Mouse (Mus musculus): ENCODE results near the gene Nfib. TPM values are rescaled to one million over a fixed set of nuclear protein-coding genes. Genes with fewer than 3 reads are reported as not detected.

Nfib gene
- polyA plus RNA-seq, 2 experiments = 1.7 to 2.6 TPM

DNA sequence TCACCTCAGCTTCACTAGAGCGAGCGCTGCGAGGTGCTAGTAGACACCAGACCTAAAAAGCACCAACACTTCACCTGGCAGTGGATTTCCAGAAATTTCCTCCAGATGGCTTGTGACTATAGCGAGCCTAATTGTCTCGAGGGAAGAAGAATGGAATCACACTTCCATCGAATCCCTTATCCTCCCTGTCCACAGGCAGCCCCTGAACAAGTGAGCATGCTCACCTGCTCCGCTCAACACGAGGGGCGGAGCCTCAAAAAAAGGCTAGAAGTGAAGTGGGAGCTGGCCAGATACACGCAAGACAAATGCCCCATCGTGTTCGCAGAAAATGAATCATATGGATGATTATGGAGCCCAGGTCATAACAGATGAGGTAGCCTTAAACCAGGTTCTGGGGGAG is 6.9 kb downstream of the Nfib start:
- TF ChIP-seq CTCF (IDR thresholded peaks at IDR 0.05; ENCODE audit: low read depth) (no peak), EP300 (IDR thresholded peaks at IDR 0.05; ENCODE audit: low read depth) (no peak)
- Histone ChIP-seq H3K4me2 (ENCODE audit: low read depth) (no peak overlapping the region), H3K4me1 (replicated peaks; ENCODE audit: control insufficient read depth in 2 of 2, insufficient read depth in 2 of 2, low read length in 1 of 2) (no peaks in the 10 kb centered on the region), H3K9me3 (ENCODE audit: control insufficient read depth, low read length) (no peaks in the 10 kb centered on the region), H3K36me3 (replicated peaks; ENCODE audit: control insufficient read depth, insufficient read depth, low read depth) (no peaks in the 10 kb centered on the region), H3K9ac (replicated peaks) (no peak overlapping the region), H3K4me3 (ENCODE audit: insufficient read depth in 1 of 2, low read depth in 2 of 2, low read length in 2 of 2) (no peak overlapping the region), H3K27me3 (ENCODE audit: control insufficient read depth, insufficient read depth, low read length) (no peaks in the 10 kb centered on the region), H3K27ac (no peak overlapping the region)
- ATAC-seq (ENCODE audit: insufficient read depth) = no peak
- WGBS (ENCODE audit: insufficient replicate concordance) = 74% methylated on average over 12 of the region's 12 CpGs
- no peak for DNase-seq (ENCODE audit: low read depth in 3 of 3, low spot score in 3 of 3)

GRCm38 (mm10) chr4:82697151-82697550 is 8.4 kb downstream of the Nfib start:
- H3K4me2 ChIP-seq (ENCODE audit: low read depth) = no peak overlapping the region
- no peaks in the 10 kb centered on the region for H3K36me3 ChIP-seq (replicated peaks; ENCODE audit: control insufficient read depth, insufficient read depth, low read depth)
- no peak for TF ChIP-seq CTCF (IDR thresholded peaks at IDR 0.05; ENCODE audit: low read depth)
- DNase-seq (ENCODE audit: low read depth in 3 of 3, low spot score in 3 of 3) (no peak), ATAC-seq (ENCODE audit: insufficient read depth) (no peak)
- H3K4me1 ChIP-seq (replicated peaks; ENCODE audit: control insufficient read depth in 2 of 2, insufficient read depth in 2 of 2, low read length in 1 of 2) = no peaks in the 10 kb centered on the region
- H3K27ac ChIP-seq = no peak overlapping the region
- no peak overlapping the region for H3K4me3 ChIP-seq (ENCODE audit: insufficient read depth in 1 of 2, low read depth in 2 of 2, low read length in 2 of 2)
- 65% methylated on average over 6 of the region's 6 CpGs for WGBS (ENCODE audit: insufficient replicate concordance)
- H3K27me3 ChIP-seq (ENCODE audit: control insufficient read depth, insufficient read depth, low read length) = no peaks in the 10 kb centered on the region
- H3K9ac ChIP-seq (replicated peaks) = no peak overlapping the region
- H3K9me3 ChIP-seq (ENCODE audit: control insufficient read depth, low read length) = no peaks in the 10 kb centered on the region

GRCm38 (mm10) chr4:82695760-82696501 is 9.6 kb downstream of the Nfib start:
- H3K4me1 ChIP-seq (replicated peaks; ENCODE audit: control insufficient read depth in 2 of 2, insufficient read depth in 2 of 2, low read length in 1 of 2) = no peaks in the 10 kb centered on the region
- ATAC-seq (ENCODE audit: insufficient read depth) = no peak
- TF ChIP-seq CTCF (IDR thresholded peaks at IDR 0.05; ENCODE audit: low read depth) (no peak), EP300 (IDR thresholded peaks at IDR 0.05; ENCODE audit: low read depth) (no peak)
- no peak overlapping the region for H3K27ac ChIP-seq
- DNase-seq (ENCODE audit: low read depth in 3 of 3, low spot score in 3 of 3) = no peak
- no peak overlapping the region for H3K4me2 ChIP-seq (ENCODE audit: low read depth)
- H3K4me3 ChIP-seq (ENCODE audit: insufficient read depth in 1 of 2, low read depth in 2 of 2, low read length in 2 of 2) = no peak overlapping the region
- H3K9me3 ChIP-seq (ENCODE audit: control insufficient read depth, low read length) = no peaks in the 10 kb centered on the region
- WGBS (ENCODE audit: insufficient replicate concordance) = 40% methylated on average over 5 of the region's 5 CpGs
- H3K27me3 ChIP-seq (ENCODE audit: control insufficient read depth, insufficient read depth, low read length) = no peaks in the 10 kb centered on the region
- H3K36me3 ChIP-seq (replicated peaks; ENCODE audit: control insufficient read depth, insufficient read depth, low read depth) = no peaks in the 10 kb centered on the region
- H3K9ac ChIP-seq (replicated peaks) = no peak overlapping the region

- H3K27me3 ChIP-seq (ENCODE audit: control insufficient read depth, insufficient read depth, low read length) = no peaks in the 10 kb centered on the region
- no peaks in the 10 kb centered on the region for H3K4me1 ChIP-seq (replicated peaks; ENCODE audit: control insufficient read depth in 2 of 2, insufficient read depth in 2 of 2, low read length in 1 of 2)
- H3K4me2 ChIP-seq (ENCODE audit: low read depth) = no peak overlapping the region
- no peak overlapping the region for H3K27ac ChIP-seq
- no peak overlapping the region for H3K4me3 ChIP-seq (ENCODE audit: insufficient read depth in 1 of 2, low read depth in 2 of 2, low read length in 2 of 2)
- no peak for ATAC-seq (ENCODE audit: insufficient read depth)
- no peaks in the 10 kb centered on the region for H3K9me3 ChIP-seq (ENCODE audit: control insufficient read depth, low read length)
- H3K36me3 ChIP-seq (replicated peaks; ENCODE audit: control insufficient read depth, insufficient read depth, low read depth) = no peaks in the 10 kb centered on the region
- no peak for DNase-seq (ENCODE audit: low read depth in 3 of 3, low spot score in 3 of 3)
- WGBS (ENCODE audit: insufficient replicate concordance) = 44% methylated on average over 3 of the region's 3 CpGs
- TF ChIP-seq CTCF (IDR thresholded peaks at IDR 0.05; ENCODE audit: low read depth) = no peak
- TF ChIP-seq EP300 (IDR thresholded peaks at IDR 0.05; ENCODE audit: low read depth) = no peak
- no peak overlapping the region for H3K9ac ChIP-seq (replicated peaks)
These were observed 13.6 kb downstream of the Nfib start for GRCm38 (mm10) chr4:82692009-82692326.

DNA sequence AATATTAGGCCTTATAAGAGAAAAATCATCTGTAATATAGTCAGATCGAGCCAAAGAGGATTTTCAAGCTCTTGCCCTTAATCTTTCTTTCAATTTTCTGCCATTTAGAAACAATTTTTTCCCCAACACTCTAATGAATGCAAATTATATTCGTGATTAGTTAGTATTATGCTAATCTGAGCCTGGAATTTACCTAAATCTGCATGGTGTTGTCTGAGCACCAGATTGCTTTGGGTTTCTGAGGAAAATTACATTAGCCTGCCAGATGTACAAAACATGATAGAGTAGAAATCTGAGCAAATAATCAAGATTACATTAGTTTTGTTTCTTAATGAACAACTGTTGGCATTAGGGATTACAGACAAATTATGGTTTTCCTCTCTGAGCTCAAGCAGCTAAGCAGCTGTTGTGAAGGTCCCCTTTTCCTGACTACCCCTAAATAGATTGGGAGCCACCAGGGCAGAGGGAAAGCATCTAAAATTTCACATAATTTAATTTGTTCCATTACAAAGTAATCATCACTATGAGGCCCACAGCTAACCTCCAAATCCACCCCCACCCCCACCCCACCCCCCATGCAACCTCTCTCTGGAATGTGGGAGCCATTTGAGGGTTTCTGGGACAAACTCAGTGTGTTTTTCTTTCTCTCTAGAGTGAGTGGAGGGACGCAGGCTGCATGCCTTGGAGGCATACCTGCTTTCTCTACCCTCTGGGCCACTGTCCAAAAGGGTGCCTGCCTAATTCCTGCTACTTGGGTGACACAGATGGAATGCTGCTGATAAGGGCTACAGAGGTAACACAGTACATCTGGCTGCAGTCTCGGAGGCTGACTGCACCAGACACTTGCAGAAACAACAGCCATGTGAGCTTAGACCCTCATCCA is 14.2 kb downstream of the Nfib start:
- H3K4me1 ChIP-seq (replicated peaks; ENCODE audit: control insufficient read depth in 2 of 2, insufficient read depth in 2 of 2, low read length in 1 of 2) = peaks cover 0 to under 1% of the 10 kb centered on the region in 2 experiments; a peak in 1 of 4 replicates
- no peak overlapping the region for H3K9ac ChIP-seq (replicated peaks)
- no peaks in the 10 kb centered on the region for H3K9me3 ChIP-seq (ENCODE audit: control insufficient read depth, low read length)
- no peaks in the 10 kb centered on the region for H3K27me3 ChIP-seq (ENCODE audit: control insufficient read depth, insufficient read depth, low read length)
- H3K4me2 ChIP-seq (ENCODE audit: low read depth) = no peak overlapping the region
- ATAC-seq (ENCODE audit: insufficient read depth) = no peak
- H3K4me3 ChIP-seq (ENCODE audit: insufficient read depth in 1 of 2, low read depth in 2 of 2, low read length in 2 of 2) = no peak overlapping the region
- 37% methylated on average over 4 of the region's 4 CpGs for WGBS (ENCODE audit: insufficient replicate concordance)
- TF ChIP-seq EP300 (IDR thresholded peaks at IDR 0.05; ENCODE audit: low read depth) = no peak
- DNase-seq (ENCODE audit: low read depth in 3 of 3, low spot score in 3 of 3) = no peak
- H3K36me3 ChIP-seq (replicated peaks; ENCODE audit: control insufficient read depth, insufficient read depth, low read depth) = no peaks in the 10 kb centered on the region
- no peak overlapping the region for H3K27ac ChIP-seq

All from liver, embryonic 14.5 days (tissue).